Mouse (Mus musculus) 3T3-L1 (cell line): ENCODE data around the gene Ccnyl1.

Experiments used
- DNase-seq: peaks from one replicate; pipeline ENCODE4 v3.0.0-alpha.2; 2015; ENCODE audit warnings: low read depth, low spot score

Gene Ccnyl1

DNA sequence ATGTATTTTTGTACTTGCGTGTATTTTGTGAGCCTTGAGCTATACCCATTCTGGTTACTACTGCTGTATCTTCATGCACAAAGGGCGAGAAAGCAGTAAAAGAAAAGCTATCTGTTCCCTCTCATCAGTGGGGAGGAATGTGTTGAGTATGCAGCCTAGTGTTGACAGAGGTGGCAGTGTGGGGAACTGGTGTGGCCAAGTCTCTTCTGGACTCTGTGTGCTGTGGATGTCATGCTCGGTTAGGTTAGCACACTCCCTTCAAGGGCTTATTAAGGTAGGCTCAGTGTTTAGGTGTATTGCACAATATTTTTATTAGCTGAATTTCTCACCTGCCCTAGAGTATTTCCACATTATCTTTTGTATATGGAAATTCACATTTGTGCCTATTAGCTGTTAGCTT, 11.5 kb downstream of the Ccnyl1 start:
- DNase-seq = no peak

DNA sequence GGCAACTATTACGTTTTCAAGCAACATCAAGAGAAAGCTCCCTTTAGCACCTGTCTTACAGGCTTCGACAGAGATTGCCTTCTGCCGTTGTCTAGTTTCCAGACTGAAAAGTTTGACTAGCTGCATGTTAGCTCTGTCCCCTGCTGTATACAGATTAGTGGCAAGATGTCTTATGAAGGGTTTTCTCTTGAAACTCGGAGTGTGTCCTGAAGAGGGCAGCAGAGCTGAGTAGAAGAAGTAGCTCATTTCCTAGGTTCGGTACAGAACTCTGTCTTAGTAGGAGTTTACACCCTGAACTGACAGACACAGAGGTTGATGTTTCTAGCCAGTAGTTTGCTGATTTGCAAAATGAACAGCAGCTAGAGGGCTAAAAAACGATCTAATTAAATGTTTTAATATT, 15.0 kb downstream of the Ccnyl1 start:
- DNase-seq = peak; percentile 89

DNA sequence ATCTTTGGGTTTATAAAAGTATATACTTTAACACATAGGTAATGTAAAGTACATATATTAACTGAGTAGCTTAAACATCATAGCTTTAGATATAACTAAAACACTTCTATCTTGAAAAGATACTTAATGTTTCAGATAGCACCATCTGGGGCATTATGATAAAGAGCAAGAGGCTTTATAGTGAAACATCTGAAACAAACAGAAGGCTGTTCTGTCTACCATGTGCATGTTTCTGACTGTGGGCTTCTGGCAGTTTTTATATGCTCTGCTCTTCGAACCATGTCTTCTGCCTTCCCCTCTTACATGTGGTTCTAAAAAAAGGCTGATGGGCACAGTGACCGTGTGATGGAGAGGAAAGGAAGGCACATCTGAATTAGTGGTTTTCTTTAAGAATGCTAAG, 16.4 kb downstream of the Ccnyl1 start:
- DNase-seq = no peak

DNA sequence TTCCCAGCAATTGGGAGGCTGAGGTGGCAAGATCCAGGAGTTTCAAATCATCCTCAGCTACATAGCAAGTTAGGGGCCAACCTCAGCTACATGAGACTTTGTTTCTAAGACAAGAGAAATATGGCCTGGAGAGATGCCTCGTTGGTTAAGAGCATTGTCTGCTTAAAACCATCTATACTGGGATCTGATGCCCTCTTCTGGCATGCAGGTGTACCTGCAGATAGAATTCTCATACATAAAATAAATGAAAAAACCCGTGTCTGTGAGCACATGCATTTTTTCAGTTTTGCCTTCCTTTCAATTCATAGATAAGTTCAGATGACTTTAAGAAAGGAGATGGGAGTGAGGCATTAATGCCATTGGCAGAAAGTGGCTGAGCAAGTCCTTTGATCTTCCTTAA, 19.6 kb downstream of the Ccnyl1 start:
- peak; percentile 73 for DNase-seq

DNA sequence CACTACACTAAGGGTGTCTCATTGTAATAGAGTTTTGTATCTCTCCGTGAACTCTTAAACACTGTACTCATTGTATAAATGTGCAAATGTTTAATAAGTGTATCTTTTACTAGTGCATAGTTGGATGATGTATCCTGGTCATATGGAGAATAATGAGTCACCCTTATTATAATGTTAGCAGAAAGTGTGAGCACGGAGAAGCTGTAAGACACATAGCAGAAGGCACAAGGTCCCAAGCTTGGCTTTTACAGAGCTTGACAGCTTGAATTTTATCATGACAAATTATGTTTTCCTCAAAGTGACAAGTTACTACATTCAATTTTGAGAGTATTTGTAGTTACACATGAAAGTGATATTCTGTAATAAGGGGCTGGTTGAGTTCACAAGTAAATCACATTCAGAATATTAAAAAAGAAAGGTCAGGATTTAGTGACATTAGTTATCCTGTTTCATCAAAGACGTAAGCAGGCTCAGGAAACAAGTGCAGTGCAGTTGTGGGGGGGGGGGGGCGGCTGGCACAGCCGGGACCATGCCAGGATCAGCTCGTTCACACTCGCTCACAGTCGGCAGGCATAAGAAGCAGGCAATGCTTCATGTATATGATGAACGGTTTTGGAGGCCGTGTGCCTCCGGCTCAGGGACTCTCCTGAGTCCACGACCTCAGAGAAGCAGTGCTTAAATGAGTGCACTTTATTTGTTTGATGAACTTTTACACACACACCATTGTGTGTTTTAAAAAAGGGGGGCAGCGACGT, 21.9 kb downstream of the Ccnyl1 start:
- DNase-seq = no peak

DNA sequence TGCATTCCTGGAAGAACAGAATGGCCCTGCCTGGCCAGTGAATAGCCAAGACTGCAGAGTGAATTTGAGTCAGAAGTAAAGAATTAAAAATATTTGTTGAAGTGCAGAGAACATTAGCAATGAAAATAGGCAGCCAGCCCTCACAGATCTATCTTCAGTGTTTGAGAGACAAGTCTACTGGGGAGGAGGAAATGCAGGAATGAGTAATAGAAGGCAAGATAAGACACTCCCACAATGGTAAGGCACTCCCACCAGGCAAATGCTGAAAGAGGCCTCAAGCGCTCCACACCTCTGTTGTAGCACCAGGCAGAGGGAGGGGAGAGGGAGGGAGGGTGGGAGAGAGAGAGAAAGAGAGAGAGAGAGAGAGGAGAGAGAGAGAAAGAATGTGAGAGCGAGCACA, 25.2 kb downstream of the Ccnyl1 start:
- peak; percentile 56 for DNase-seq

DNA sequence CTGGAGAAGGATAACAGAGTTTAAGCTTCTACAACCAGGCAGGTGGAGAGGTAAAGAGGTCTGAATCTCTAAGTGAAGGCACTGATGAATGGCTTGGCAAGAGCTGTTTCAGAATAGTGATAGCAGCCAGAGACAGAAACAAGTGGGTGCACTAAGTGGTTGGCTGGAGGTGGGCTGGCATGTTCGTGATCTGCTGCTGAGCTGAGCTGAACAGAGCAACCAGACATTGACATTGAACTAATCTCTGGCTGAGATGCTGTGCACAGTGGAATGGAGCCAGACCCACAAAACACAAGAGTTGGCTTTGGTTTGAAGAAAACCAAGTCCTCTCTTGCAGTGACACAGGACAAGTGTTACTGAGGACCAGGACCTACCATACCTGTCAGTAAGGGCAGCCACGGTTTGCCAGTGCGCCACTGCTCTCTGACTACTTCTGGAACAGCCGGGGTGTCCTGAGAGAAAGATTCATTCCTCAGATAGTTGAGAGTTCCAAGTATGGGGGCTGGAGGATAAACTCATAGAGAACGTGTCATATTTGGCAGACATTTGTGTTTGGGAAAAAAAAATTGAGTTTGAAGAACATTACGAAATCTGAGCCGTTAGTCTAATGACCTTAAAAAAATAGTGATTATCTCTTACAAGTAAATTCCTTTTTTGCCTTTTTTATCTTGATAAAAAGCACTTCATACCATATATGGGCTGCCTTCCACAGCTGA, 26.5 kb downstream of the Ccnyl1 start:
- DNase-seq = no peak

DNA sequence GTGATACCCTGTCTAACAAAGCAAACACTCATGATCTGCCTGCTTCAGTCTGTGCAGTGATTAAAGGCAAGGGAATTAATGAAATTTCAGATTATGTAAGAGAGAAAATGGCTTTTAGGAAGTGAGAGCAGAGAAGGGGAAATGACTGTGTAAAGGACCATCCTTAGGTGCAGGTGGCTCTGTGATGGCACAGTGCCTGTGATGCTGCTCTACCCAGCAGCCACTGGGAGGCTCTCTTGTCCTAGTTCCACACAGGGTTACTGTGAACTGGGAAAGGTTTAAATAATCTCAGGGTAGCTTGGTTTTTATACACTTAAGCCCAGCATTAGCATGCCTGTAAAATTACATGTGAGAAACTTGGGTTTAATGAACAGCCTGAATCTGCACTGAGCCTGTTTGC, 27.2 kb downstream of the Ccnyl1 start:
- DNase-seq = peak; percentile 78

DNA sequence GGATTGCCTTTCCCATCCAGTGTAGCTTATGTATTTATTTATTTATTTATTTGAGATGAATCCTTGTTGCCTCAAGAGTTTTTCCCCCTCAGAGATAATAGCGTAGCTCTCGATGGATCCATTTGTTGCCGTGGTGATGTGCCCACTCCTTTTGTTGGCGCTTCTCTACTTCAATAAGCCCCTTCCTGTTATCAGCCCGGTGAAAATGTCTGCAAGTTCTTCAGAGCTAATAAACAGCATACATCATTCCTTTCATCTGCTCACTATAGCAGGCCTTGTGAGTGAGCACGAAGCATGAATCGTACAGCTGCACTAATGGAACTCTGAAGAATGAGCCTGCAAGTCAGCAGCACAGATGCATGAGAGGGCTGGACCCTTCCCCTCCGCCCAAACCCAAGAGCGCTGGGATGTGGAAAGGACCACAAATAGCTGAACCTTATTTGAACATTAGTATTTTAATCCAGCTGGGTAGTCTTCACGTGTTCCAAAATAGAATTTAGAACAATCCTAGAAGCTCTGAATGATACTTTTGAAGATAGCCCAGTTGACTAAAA, 30.9 kb downstream of the Ccnyl1 start:
- DNase-seq = no peak

DNA sequence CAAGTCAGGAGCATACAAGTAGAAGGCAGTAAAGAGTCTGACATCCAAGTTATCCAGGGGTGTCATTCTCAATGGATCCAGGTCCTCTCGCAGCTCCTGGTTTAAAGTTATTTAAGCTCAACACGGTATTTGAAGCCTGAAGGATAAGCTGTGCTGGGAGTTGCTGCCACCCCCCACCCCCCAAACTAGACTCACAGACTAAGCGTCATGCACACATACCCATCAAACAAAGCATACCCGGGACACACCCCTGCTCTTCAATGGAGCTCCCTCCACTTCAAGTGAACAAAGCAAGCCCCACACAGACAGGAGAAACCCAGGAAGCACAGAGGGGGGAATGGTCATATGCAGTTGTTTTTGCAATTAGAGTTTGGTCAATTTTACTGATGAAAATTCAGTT, 39.8 kb downstream of the Ccnyl1 start:
- DNase-seq = no peak

DNA sequence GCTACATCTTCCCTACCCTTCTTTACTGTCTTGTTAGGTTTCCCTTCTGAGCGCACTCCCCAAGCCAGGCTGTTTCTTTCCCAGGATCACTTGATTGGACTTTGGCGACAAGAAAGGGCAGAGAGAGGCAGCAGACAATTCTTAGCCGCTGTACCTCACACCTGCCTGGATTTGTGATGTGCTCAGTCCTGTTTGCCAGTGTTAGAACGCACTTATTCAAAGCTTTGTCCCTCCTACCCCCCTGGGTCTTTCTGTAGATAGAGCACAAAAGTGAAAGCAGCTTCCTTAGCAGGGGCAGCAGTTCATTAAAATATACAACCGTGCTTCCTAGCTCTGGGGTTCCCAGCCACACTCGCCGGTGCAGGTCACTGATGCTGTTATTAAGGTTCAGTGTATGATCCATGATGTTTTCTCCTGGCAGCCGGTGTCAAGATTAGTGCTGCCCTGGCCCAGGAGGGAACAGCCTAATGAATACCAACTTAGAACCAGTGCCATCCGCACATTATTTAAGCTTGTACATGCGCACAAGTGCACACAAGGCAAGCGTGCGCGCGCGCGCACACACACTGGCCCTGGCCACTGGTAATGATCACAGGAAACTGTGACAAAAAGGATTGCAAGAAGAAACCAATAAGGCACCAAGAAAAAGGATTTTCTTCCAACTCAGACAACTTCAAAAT, 41.2 kb downstream of the Ccnyl1 start:
- no peak for DNase-seq

DNA sequence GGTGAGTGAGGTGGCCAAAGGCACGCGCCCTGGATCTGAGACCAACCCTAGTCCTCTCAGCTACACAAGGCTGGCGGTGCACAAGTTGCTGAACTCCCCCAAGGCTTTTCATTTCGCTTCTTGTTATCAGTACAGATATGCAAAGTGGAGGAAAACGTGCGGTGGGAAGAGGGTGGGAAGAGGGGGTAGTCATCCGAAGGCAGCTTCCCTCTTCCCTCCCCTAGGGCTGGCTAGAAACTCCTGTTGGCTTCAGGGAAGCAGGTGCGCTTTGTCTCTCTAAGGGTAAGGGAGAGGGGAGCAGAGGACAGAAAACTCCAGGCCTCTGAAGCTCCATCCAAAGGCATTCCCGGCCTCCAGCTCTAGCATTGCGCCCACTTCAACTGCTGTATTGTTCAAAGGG, 41.9 kb downstream of the Ccnyl1 start:
- DNase-seq = no peak

DNA sequence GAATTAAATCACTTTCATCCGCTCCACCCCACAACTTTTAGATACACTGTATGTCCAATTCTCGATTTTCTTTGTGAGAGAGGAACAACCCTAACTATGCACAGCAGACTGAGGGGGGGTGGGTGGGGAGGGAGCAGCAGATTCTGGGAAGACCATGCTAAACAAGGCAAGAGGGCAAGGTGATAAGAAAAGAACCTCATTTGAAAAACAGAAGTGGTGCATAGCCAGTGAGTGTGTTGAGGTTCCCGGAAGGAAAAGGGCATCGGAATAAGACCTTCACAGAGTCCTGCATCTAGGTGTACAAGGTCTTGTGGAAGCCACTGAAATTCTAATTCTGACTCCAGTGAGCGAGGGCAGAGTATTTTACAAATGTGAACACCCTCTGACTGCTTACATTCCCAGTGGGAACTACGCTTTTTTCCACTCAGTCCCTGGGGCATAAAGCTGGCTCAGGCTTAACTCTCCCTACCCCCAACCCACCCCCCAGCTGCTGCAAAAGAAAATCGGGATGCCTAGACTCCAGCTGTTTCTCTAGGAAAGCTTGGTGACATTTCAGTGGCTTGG, 42.5 kb downstream of the Ccnyl1 start:
- DNase-seq = no peak

DNA sequence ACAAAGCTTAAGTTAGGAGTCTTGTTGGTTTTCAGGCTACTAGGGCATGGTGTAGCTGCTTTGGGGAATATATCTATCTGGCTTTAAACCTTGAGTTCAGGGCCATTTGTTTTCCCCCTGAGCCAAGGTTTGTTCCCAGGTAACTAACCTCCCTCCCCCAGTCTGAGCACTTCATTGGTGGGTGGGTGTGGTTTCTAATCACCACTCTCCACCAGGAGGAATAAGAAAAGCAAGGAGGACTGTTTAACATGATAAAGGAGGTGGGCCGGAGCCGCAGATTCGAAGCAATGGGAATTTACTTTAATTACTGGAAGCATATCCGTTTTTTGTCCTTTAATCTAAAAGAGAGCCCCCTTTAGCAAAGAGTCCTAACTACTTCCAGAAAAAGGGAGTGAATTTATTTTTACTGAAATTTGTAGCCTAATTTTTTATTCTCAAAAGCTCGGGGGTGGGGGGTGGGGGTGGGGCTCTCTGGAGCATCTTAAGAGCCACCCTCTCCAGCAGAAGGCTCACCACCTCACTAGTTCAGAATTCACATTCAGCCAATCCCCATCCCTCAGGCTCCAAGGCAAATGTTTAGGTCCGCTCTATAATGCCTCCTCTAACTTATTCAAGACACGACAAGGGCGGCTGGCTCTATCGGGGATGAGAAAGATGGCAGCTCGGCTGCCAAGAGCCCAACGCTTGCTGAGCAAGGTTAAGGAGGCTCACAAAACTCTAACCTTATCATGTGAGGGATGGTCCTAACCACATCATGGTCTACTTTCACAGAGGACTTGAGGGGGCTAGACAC, 43.4 kb downstream of the Ccnyl1 start:
- no peak for DNase-seq

DNA sequence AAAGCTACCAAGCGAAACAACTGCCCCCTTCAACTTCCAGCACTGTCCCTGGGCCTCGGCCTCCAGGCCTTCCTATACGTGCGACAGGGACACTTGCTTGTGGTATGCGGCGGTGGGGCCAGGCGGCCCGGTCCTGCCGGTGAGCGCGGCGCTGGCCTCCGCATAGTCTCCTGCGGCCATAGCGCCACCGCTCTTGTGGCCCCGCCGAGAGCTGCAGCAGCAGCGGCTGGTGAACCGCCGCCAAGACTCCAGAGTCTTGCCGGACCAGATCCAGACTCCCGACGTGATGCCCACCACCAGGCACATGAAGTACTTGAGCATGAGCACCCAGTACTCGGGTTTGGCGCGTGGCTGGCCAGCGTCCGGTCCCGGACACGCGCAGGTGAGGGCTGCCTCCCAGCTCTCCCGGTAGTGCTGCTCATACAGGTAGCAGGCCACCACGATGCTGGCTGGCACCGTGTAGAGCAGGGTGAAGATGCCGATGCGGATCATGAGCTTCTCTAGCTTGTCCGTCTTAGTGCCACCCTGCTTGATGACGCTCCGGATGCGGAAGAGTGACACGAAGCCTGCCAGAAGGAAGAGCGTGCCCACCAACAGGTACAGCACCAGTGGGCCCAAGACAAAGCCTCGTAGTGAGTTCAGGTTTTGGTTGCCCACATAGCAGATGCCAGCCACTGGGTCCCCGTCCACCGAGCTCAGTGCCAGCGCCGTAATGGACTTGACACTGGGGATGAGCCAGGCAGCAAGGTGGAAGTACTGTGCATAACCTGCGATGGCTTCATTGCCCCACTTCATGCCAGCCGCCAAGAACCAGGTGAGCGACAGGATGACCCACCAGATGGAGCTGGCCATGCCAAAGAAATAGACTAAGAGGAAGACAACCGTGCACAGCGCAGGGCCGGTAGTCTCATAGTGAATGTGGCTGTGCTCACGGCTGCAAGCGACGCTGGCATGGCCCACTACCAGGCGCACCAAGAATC, 44.8 kb downstream of the Ccnyl1 start:
- DNase-seq = no peak

DNA sequence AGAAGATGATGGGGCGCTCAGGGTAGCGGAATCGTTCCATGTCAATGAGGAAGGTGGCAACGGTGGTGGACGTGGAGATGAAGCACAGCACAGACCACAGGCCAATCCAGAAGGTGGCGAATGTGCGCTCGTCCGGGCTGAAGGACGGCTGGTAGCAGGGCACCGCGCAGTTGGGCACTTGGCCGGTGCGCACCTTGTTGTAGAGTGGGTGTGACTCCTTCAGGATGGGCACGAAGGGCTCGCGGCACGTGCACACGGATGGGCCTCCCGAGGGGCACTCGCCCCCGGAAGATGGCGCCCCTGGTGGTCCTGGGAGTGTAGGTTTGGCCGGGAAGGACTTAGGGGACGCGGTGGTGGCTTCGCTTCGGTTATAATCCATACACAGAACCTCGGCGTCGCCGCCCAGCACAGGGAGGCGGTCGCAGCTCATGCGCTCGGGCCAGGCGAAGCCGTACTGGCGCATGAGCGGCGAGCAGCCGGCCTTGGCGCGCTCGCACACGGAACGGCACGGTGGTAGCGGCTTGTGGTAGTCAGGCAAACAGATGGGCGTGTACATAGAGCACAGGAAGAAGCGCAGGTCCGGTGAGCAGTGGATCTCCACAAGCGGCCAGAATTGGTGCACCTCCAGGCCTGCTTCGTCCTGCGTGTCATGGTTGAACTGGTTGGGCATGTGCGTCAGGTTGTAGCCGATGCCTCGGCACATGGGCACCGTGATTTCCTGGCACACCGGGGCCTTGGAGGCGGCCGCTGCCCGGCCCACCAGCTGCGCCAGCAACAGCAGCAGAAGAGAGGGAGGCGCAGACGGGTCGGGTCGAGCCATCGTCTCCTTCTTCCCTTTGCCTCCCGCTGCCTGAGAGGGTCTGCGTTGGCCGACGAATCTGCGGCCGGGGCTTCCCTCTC, 45.8 kb downstream of the Ccnyl1 start:
- DNase-seq = no peak

DNA sequence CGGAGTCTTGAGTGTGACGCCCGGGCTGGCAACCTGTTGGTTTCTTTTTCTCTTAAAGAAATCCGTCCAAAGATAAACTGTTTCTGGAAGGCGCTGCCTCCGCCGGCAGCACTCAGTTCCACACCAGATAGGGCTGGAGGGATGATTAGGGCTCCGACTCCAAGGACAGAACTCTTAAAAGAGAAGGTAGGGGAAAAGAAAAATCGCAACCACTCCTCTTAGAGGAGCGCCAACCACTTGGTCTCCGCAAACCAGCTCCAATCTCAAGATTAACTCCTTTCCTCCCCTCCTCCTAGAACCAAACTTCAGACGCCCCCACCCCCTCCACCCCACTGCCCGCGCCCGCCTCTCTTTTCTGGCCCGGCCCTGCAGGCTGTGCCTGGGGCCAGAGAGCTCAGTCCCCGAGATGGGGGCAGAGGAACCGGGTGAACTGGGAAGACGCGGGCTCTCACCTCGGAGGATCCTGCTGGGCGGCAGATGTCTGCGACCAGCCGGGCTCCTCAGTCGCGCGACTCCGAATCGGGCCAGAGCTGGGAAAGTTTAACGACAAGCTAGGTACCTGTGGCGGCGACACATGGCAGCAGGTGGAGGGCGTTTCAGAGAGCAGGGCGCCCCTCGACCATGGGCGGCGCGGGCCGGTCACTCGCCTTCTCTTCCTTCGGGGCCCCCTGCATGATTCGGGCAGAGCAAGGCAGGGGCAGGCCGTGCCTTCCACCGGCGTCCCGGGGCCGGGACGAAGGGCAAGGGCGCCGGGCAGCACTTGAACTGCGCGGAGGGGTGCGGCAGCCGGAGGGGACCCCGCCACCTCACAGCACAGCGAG, 46.6 kb downstream of the Ccnyl1 start:
- DNase-seq = peak; percentile 55

DNA sequence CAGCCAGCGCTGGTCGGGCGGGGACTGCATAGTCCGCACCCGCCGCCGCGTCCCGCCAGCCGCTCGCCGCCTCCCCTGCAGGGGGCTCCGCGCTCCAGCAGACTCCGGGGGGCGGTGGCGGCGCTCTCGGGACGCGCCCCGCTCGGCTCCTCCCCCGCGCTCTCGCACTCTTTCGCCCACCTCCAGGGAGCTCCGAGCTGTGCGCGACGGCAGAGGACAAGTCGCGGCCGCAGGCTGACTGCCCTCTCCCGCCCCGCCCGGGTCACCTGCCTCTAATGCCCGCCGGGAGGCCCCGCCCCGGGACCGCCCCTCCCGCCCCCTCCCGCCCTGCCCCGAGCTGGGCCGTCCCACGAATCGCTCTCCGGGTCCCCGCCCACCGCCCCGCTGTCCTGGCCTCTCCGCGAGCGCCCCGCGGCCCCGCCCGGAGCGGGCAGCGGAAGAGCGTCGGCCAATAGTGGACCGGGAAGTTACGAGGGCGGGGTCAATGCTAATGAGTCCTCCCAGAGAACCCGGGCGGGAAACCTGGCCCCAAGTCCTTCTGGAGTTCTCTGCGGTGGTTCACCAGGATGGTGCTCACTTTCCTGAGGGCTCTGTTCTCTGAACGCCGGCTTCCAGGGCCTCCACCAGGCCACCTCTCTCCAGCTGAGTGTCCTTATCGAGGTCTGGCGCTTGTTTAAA, 47.4 kb downstream of the Ccnyl1 start, which contains the start of gene Fzd5:
Gene Fzd5, minus strand, starts transcription at position 250 of the 678 bp plus-strand sequence.
- DNase-seq = peak; percentile 95
